Mouse (Mus musculus): Measurements from ENCODE around the gene Iqgap2.

Gene Iqgap2

DNA sequence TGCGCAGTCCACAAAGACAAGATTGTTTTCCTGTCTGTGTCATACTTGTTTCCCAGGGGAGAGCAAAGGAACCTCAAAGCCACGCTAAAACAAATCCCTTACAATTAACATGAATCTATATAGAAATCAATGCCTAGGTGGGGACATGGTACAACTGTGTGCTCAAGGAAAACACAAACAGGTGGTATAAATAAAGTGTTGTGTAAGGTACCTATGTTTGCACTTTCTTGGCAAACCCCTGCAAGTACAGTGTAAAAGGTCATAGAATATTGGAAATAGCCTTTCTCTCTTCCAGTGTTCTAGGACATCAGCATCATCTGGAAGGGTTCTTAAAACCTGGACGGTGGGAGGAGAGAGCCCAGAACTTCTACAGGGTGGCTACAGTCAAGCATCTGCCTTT is 7.3 kb downstream of the Iqgap2 start:
- DNase-seq (ENCODE audit: low spot score), result no peak

DNA sequence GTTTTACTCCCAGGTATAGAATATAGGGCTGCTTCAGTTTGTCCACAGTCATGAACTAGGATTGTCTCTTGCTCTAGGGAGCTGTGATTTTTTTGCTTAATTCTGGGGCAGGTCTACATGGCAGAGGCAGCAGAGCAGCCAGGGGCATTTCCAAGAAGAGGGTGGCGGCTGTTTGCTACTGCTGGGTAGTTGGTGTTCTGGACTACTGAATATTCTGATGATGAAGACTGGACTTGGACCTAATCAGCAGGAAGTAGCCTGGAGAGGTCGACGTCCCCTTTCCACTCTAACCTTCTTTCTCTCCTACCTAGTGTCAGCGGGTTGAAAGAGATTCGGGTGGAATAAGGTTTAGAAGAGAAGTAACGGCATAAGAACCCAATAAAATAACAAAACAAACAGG is 9.7 kb downstream of the Iqgap2 start:
- DNase-seq (ENCODE audit: low spot score), result no peak

DNA sequence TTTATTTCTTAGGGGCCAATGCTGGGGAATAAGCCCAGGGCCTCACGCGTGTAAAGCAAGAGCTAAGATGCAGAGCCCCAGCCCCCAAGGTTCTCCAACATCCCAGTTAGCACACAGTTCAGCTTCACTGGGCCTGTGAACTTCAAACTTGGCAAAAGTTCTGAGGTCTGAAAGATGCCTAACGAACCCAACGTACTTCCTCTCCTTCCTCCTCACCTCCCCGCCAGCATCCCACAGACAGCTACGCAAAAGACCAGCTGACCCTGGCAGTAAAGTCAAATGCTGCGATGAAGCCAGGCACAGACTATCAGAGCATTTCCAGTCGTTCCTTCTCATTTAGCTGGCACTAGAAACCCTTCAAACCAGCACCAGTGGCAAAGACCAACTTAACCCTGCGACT is 10.3 kb downstream of the Iqgap2 start:
- DNase-seq (ENCODE audit: low spot score), result no peak

DNA sequence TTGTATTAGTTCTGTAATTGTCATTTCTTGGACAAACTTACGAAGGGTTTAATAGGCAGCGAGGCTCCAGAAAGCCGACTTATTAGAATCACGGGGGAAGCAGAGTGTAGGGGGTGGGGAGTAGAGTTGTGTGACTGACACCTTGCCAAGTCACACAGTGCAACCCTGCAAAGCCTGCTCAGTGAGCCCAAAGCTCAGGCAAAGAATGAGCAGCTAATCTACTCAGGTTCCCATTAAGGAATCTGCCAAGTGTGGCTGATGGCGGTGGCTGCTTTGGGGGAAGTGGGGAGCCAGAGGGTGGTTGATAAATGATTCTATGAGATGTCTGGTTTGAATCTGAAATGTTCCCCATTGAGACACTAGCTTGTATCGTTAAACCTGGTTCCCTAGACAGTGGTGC is 11.1 kb downstream of the Iqgap2 start:
- no peak for DNase-seq (ENCODE audit: low spot score)

DNA sequence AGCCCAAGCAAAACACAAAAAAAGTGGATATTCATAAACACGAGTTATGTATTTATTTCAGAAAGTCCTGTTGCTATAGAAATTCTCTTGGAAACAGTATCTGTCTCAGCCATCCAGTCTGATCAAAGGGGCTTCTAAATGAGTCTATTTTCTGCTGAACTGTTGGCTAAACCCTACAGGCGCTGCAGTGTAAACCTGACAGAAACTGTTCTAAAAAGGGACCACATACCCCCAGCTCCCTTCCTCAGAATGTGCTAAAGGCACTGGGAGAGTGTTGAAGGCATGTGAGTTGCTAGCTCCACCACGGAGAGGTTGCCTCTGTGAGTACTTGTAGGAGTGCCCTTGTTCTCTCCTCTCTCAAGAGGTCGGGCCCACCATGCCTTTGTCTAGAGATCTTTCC is 19.7 kb downstream of the Iqgap2 start:
- DNase-seq (ENCODE audit: low spot score), result no peak

DNA sequence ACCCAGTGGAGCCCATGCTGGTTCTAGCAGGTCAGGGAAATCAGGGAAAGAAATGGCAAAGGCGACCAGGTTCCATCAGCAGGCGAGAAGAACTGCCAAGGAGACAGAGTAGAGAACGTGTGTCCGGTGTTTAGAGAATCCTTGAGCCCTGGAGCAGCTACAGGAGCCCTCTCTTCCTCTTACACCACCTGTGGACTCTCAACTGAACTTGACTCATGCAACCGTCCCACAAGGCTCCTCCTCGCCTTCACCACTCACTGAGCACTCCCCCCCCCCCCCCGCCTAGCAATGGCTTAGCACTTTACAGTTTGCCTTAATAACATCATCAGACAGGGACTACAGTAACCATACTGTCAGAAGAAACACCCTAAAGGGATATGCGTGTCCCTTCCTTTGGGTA is 21.1 kb downstream of the Iqgap2 start:
- DNase-seq (ENCODE audit: low spot score), result no peak

DNA sequence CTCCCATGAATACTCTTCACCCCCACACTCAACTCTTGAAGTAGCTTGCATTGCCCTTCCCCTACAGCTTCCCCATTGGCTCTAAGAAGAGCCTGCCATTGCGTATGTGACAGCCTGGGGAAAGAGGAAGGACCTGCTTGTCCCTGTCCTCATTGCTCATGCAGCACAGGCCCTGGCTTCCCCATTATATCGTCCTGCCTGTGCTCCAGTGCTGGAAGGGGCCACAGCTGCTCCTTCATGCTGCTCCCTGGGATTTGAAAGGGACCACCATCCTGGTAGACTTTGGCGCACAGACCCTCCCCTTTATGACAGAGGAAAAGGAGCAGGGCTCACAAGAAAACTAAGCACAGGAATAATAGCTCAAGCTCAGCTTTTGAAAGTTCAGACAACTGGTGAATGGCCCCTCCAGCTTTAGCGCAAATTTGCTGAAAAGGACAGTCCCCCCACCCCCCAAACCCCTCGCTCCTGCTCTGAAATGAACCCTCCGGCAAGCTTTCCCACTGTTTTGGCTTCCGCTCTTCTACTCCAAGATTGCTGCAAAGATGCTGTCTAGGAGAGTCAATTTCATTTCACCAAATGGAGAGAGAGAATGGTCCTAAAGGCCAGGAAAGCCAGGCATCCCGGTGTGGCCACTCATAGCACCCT is 22.7 kb downstream of the Iqgap2 start:
- no peak for DNase-seq (ENCODE audit: low spot score)

DNA sequence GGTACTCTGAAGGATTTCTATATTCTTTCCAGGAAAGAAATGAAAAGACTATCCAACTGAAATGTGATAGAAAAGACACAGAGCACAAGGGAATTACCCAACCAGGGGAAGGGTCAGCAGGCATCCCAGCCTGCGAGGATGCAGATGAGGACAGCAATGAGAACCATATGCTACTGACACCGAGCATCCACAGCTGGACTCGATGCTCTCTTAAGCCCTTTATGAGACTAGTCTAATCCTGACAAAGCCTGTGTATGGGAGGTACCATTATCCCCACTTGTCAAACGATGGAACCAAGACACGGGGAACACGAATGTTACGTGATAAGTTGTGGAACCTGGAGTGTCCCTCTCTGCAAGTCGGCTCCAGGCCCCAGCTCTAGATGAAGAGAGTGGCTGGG is 29.5 kb downstream of the Iqgap2 start:
- no peak for DNase-seq (ENCODE audit: low spot score)

DNA sequence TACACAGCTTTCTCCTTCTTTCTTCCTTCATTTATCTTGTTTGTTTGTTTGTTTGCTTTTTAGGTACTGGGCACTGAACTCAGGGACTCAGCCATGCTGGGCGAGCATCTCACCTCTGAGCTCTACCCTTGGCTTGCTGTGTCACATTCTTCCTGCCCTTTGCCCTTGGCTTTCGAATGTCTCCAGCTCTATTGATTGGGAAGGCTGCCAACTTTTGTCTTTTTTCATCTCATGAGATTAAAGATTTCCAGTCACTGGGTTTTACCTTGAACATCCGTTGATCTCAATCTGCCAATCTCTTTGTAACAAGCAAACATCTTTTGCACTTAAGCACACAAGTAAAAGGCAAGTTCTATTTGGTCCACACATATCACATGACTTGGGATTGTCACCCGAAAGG is 32.5 kb downstream of the Iqgap2 start:
- no peak for DNase-seq (ENCODE audit: low spot score)

DNA sequence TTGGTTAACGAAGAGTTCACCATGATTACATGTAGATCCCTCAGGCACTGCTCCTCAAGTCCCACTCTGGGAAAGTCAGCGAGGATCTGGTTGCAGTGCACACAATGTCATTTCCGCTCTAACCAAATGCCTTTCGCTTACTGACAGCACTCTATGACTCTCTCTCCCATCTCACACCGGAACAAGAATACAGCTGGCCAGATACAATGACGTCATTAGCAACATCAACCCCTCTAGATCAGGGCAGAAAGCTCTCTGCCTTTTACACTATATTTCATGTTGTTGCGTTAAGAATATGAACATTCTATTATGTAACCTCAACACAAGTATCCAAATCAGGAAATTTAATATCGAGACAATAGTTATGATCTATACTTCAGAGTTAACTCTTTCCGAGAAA is 32.9 kb downstream of the Iqgap2 start:
- no peak for DNase-seq (ENCODE audit: low spot score)

DNA sequence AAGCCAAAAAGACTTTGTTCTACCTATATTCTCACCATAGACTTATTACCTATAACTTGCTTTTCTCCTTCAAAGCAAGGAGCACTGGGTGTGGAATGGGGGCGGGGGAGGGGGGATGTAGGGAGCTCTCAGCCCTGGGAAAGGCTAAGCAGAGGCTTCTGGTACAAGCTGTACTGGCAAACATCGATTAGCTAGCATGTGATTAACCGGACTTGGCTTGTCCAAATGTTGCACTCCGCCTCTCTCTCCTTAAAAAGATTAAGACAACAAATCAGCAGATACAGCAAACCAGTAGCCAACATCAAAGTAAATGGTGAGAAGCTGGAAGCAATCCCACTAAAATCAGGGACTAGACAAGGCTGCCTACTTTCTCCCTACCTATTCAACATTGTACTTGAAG is 36.2 kb downstream of the Iqgap2 start:
- DNase-seq (ENCODE audit: low spot score), result no peak

DNA sequence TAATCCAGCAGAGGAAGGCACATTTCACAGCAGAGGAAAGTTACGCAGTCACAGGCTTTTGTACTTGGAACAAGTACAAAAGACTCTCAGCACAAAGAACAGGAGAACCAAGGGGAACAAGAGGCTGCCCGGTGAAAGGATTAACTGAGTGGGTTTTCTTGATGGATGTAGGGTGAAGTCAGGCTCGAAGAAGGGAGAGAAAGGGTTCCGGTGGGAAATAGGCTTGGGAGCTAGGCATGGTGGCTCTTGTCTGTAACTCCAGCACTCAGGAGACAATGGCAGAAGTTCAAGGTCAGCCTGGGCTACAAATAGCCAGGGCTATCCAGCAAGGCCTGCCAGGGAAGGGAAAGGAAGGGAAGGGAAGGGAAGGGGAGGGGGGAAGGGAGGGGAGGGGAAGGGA is 40.1 kb downstream of the Iqgap2 start:
- DNase-seq (ENCODE audit: low spot score), result no peak

DNA sequence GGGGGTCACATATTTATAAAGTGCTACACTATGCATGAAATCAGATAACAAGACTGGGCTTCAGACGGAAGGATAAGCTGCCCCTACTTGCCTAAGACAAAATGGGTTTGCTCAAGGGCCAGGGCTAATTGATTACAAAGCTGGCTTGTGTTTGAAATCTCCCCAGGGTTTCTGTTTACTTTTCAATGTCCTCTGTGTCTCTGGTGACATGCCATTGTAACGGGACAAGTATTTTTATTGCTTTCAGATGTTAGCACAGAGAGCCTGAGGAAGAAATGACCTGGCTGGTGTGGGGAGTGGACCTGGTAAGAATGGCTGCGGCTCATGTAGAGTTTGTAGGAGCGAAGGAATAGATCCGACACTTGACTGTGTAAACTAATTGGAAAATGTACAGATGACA is 41.3 kb downstream of the Iqgap2 start:
- no peak for DNase-seq (ENCODE audit: low spot score)

DNA sequence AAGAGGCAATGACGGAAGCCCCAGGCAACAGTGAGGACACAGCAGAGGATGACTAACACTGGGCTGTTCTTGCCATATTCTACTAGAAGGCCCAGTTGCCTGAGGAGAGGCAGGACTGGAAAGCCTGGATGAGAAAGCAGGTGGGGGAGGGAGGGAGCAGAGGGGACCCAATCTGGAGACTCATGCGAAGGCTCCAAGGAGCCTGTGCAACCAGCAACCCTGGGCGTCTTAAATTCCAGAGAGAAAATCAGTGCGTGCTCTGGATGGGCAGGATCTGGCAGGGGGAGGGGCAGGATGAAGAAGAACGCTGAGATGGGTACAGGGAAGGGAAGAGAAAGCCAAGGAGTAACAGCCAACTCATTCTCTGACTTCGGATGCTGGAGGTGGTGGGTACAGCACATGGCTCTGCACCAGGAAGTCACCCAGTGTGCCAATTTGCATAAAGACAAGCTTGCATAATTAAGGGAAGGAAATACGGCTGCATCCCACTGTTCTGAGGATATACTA is 42.2 kb downstream of the Iqgap2 start:
- DNase-seq (ENCODE audit: low spot score), result no peak

DNA sequence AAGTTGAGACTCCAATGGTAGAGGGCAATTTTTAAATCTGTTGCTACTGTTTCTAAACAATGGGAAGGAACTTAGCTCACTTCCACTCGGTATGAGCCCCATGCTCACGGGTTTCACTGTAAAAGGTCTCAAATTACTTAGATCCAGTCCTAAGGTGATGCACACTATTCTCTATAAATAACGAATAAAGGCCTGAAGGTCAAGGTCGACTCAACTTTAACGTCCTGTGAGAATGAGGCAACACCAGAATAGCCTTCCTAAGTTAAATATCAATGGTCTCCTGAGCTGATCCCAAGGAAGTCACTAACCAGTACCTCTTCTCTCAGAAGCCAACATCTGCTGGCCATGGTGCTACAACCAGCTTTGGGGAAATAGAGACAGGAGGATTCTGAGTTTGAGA is 45.4 kb downstream of the Iqgap2 start:
- no peak for DNase-seq (ENCODE audit: low spot score)

DNA sequence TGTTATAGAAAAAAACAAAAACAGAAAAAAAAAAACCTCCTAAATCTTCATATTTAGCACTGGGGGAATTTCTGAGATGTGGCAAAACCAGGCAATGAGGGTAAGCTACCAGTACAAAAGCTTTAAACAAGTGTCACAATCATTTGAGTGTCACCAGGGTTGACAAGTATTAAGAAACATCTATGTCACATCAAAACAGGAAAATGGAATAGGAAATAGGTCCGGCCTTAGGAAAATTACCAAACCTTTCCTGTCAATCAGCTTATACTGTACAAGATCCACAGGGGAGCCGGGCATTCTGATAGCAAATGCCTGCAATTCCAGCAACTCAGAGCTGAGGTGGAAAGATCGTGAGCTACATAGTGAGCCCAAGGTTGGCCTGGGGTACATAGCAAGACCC is 46.8 kb downstream of the Iqgap2 start:
- DNase-seq (ENCODE audit: low spot score), result no peak

DNA sequence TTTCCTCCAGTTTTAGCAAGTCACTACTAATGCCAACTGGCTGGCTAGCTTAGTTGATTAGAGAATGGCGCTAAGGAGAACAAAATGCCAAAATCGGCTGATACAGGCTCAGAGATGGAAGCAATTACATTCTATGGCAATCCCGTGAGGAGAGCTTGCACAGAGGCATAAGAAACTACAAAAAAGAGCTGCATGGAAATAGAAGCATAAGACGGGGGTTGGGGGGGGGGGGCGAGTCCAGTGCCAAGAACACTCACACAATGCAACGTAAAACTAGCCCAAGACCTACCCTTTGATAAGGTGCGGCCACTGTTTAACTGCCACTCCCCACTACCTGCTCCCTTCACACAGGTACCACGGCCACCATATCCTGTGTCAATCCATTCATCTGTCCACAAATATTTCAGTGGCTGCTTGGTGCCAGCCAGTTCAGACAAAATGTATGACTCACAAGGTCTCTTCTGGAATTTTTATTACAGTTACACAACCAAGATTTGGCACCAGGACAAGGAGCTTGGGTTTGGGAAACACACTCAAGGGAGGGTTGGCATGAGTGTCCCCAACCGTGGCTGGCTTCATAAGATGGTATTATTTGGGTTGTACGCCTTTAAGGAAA is 48.2 kb downstream of the Iqgap2 start:
- no peak for DNase-seq (ENCODE audit: low spot score)

DNA sequence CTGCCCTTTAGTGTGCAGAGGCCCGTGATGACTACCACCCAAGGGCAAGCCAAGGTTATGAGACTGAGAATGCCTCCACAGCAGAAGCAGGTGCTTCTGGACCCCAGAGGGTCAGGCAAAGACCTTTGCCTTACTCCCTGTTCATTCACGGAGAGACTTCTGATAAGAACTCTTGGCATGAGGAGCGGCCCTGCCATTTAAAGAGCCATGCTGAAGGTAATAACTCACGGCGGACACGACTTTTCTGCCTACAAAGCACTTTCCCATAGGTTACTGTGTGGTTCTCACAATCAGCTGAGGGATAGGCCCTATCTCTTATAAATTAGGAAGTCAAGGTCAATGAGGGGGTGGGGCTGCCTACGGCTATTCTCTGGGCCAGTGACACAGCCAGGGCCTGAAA is 48.9 kb downstream of the Iqgap2 start:
- no peak for DNase-seq (ENCODE audit: low spot score)

DNA sequence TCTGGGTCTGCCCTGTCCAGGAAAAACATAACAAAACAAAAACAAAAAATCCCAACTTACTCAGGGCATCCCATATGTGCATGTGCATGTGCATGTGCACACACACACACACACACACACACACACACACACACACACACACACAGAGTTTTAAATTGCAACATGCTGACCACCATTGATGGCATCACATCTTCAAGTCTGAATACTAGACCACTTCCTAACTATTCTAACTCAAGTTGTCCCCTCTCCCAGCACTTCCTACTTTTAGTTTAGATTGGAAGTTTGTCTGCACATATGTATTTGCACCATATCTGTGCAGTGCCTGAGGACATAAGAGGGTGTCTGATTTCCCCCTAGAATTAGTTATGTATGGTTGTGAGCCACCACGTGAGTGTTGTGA is 49.8 kb downstream of the Iqgap2 start:
- no peak for DNase-seq (ENCODE audit: low spot score)

DNA sequence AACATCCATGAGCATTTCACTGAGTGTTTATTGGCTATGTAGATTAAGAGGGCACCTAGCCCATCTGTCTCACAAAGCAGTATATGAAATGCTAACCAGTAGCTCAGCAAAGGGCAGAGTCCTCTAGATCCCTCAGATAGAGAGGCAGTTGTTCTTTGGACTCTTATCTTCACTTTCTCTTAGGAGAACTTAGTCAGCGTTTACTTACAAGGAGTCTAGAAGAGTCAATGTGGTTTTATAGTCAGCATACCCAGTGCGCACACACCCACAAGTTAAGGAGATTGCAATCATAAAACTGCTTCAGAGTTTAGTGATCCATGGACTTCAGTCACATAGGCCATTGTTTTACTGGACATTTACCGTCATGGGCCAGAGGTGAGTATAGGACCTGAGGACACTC is 54.8 kb downstream of the Iqgap2 start:
- no peak for DNase-seq (ENCODE audit: low spot score)

DNA sequence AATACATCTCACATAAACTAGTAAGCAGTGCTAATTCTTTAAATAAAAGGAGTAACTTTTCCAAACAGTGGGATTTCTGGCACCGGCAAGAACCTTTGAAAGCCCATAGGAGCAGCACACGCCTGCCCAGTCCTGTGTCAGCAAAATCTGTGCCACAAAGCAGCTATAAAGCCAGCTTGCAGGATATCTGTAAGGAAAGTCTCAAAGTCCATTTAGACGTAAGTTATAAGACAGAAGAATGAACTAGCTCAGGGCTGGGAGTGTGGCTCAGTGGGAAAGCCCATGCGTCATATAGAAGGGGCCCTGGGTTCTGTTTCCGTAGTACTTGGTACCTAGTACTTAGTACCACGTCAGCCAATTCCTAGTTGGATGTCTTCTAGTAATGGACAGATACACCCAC is 58.2 kb downstream of the Iqgap2 start:
- no peak for DNase-seq (ENCODE audit: low spot score)

DNA sequence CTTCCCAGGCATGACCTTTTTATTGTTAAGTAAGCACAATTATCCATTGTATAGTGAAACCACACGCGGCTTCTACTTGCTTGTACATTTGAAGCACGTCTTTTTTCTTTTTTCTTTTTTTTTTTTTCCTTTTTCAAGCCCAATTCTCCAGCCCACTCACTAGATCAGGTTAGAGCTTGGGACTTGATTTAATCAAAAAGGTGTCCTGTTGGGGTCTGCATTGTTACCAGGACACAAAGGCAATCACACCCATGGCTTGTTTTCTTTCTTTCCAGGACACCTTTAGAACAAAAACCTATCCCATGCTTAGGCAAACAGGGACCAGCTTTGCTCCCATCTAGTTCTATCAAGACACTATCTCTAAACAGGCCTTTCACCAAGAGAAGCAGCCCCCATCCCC is 59.0 kb downstream of the Iqgap2 start:
- no peak for DNase-seq (ENCODE audit: low spot score)

DNA sequence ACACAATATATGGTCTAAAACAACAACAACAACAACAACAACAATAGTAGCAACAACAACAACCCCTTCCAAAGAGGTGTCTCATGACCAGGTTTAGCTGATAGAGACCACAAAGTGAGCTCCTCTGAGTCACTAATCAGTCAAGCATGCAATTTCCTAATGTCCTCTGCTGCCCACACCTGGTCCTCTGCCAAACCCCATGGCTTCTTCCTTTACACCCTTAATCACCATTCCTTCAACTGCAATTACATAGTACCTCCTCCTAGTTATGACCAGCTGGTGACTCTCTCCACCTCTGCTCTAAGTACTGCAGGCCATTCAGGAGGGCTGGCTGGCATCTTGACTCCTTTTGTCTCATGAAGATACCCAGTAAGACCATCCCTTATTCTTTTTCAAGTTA is 60.0 kb downstream of the Iqgap2 start:
- no peak for DNase-seq (ENCODE audit: low spot score)

DNA sequence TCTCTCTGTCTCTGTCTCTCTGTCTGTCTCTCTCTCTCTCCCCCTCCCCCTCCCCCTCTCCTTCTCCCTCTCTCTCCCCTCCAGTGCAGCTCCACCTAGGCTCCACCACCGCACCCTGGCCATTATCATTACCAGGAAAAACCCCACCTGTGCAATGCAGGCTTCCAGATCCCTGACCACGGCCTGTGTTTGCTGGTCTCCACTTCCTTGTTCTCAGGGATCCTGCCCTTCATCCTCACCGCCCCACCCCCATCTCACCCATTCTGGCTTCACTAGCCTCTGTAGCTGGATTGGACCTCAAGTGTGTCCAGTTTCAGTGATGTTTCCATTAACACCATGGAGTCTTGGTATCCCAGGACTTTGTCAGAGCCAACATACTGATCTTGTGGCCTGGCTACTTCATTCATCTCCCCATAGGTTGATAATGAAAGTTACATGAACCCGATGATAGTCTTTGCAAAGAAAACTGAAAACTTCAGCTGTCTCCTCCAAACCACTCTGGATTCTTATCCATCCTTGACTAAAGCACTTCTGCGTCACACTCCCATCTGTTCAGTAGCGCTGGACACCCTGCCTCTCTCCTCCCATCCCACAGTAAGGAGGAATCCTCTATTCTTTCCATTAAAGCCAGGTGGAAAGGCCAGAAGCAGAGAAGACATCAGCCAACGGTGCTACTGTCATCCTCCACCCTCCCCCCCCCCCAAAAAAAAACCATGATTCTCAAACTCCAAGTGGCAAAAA is 62.1 kb downstream of the Iqgap2 start:
- DNase-seq (ENCODE audit: low spot score), result no peak

Data from MN1 (cell line).